ENCODE assay signal across 22 mouse cellular contexts in genomic region chr10:100148123-100148522, GRCm38 (mm10).
"Had no signal": no experiment of that assay in that cellular context is flagged by ENCODE, and none has a peak within 500 bp of the region (broad histone marks: within the 10 kb centered on the region; RNA-seq: fewer than 3 reads in every experiment).

No protein-coding gene starts in this region.

- DNase-seq: lung, adult 18-20 months; lung, embryonic 14.5 days; lung, postnatal 14 days; lung, postnatal 36 days; midbrain, embryonic 14.5 days; retina, postnatal 1 day; right cerebral cortex, adult 18-20 months; right cerebral cortex, postnatal 25 days; right cerebral cortex, postnatal 4 days; spleen, adult 18-20 months; thymus, adult 2 months; thymus, postnatal 25 days; thymus, postnatal 4 days had no signal

- H3K9me3 ChIP-seq: midbrain, embryonic 10.5 days; midbrain, embryonic 12.5 days; neural tube, embryonic 12.5 days; stomach, embryonic 15.5 days had no signal

- H3K9ac ChIP-seq: liver, embryonic 14.5 days; lung, embryonic 14.5 days; midbrain, embryonic 12.5 days; neural tube, embryonic 12.5 days; stomach, embryonic 15.5 days had no signal

- H3K4me3 ChIP-seq: midbrain, embryonic 10.5 days; midbrain, embryonic 12.5 days; myocyte; neural tube, embryonic 12.5 days; stomach, embryonic 15.5 days had no signal

- H3K27me3 ChIP-seq: midbrain, embryonic 12.5 days; neural tube, embryonic 12.5 days; stomach, embryonic 15.5 days had no signal

- H3K36me3 ChIP-seq: midbrain, embryonic 10.5 days; midbrain, embryonic 12.5 days; neural tube, embryonic 12.5 days; stomach, embryonic 15.5 days had no signal

- ATAC-seq: midbrain, embryonic 16.5 days had no signal

- H3K27ac ChIP-seq: liver, embryonic 14.5 days; macrophage; midbrain, embryonic 10.5 days; midbrain, embryonic 12.5 days; neural tube, embryonic 12.5 days; stomach, embryonic 15.5 days; stomach, postnatal 0 days had no signal

- H3K4me2 ChIP-seq: lung, embryonic 14.5 days; midbrain, embryonic 12.5 days; neural tube, embryonic 12.5 days; stomach, embryonic 15.5 days had no signal

- H3K4me1 ChIP-seq: midbrain, embryonic 10.5 days; midbrain, embryonic 12.5 days; neural tube, embryonic 12.5 days; stomach, embryonic 15.5 days had no signal
